Mouse (Mus musculus): Measurements from ENCODE around the gene Snx15. TPM values are rescaled to one million over a fixed set of nuclear protein-coding genes. Genes with fewer than 3 reads are reported as not detected.
A peak's percentile ranks its signal among the peaks of the same experiment; 100 is the strongest.

Snx15 gene
- polyA plus RNA-seq, 1 experiment from 2014 or later = 36.2 TPM

GRCm38 (mm10) chr19:6079983-6080480 lies 48.1 kb downstream of the Snx15 start, which contains the start of gene Tmem262:
Tmem262 (plus strand) TSS chr19:6080033.
- whole genome bisulfite sequencing = 93% methylated on average over 12 of the region's 12 CpGs
- Histone ChIP-seq H3K4me1 (ENCODE audit: insufficient read depth, low read length) (peaks cover 19% of the 10 kb centered on the region), H3K9ac (replicated peaks; ENCODE audit: low read length) (no peak within 1 kb of the TSS), H3K27ac (ENCODE audit: low read length) (no peak within 1 kb of the TSS), H3K36me3 (ENCODE audit: insufficient read depth, low read length) (peaks cover 20% of the 10 kb centered on the region), H3K9me3 (ENCODE audit: low read length) (no peaks in the 10 kb centered on the region), H3K4me2 (replicated peaks; ENCODE audit: low read depth, low read length) (no peak within 1 kb of the TSS), H3K27me3 (ENCODE audit: insufficient read depth, low read length) (no peaks in the 10 kb centered on the region), H3K4me3 (ENCODE audit: low read length) (no peak within 1 kb of the TSS)
- no peak for ATAC-seq (ENCODE audit: low FRiP score, low TSS enrichment)

- no peaks in the 10 kb centered on the region for H3K27me3 ChIP-seq (ENCODE audit: insufficient read depth, low read length)
- H3K9me3 ChIP-seq (ENCODE audit: low read length) = no peaks in the 10 kb centered on the region
- peak within 1 kb of the TSS; percentile 91 for H3K4me2 ChIP-seq (replicated peaks; ENCODE audit: low read depth, low read length)
- H3K9ac ChIP-seq (replicated peaks; ENCODE audit: low read length) = peak within 1 kb of the TSS; percentile 88
- peaks cover 8% of the 10 kb centered on the region for H3K4me1 ChIP-seq (ENCODE audit: insufficient read depth, low read length)
- WGBS = under 1% methylated on average over 33 of the region's 33 CpGs
- peaks cover 23% of the 10 kb centered on the region for H3K36me3 ChIP-seq (ENCODE audit: insufficient read depth, low read length)
- peak; percentile 90 for ATAC-seq (ENCODE audit: low FRiP score, low TSS enrichment)
- H3K4me3 ChIP-seq (ENCODE audit: low read length) = peak within 1 kb of the TSS; percentile 83
- H3K27ac ChIP-seq (ENCODE audit: low read length) = peak within 1 kb of the TSS; percentile 84
These were observed 51.3 kb downstream of the Snx15 start, which contains the start of gene Vps51 for GRCm38 (mm10) chr19:6076564-6077393. Vps51 (minus strand) TSS chr19:6077231.

GRCm38 (mm10) chr19:6073889-6074288 lies 54.2 kb downstream of the Snx15 start:
- ATAC-seq (ENCODE audit: low FRiP score, low TSS enrichment) = no peak
- Histone ChIP-seq H3K4me1 (ENCODE audit: insufficient read depth, low read length) (peaks cover 8% of the 10 kb centered on the region), H3K4me2 (replicated peaks; ENCODE audit: low read depth, low read length) (no peak overlapping the region), H3K27ac (ENCODE audit: low read length) (no peak overlapping the region), H3K9me3 (ENCODE audit: low read length) (no peaks in the 10 kb centered on the region), H3K27me3 (ENCODE audit: insufficient read depth, low read length) (no peaks in the 10 kb centered on the region), H3K9ac (replicated peaks; ENCODE audit: low read length) (no peak overlapping the region), H3K4me3 (ENCODE audit: low read length) (no peak overlapping the region), H3K36me3 (ENCODE audit: insufficient read depth, low read length) (peaks cover 37% of the 10 kb centered on the region)
- WGBS = 92% methylated on average over 5 of the region's 5 CpGs

- no peak overlapping the region for H3K9ac ChIP-seq (replicated peaks; ENCODE audit: low read length)
- no peaks in the 10 kb centered on the region for H3K9me3 ChIP-seq (ENCODE audit: low read length)
- H3K4me2 ChIP-seq (replicated peaks; ENCODE audit: low read depth, low read length) = no peak overlapping the region
- H3K36me3 ChIP-seq (ENCODE audit: insufficient read depth, low read length) = peaks cover 37% of the 10 kb centered on the region
- no peak for ATAC-seq (ENCODE audit: low FRiP score, low TSS enrichment)
- no peaks in the 10 kb centered on the region for H3K27me3 ChIP-seq (ENCODE audit: insufficient read depth, low read length)
- 92% methylated on average over 19 of the region's 19 CpGs for WGBS
- H3K4me1 ChIP-seq (ENCODE audit: insufficient read depth, low read length) = peaks cover 28% of the 10 kb centered on the region
- no peak overlapping the region for H3K27ac ChIP-seq (ENCODE audit: low read length)
- no peak overlapping the region for H3K4me3 ChIP-seq (ENCODE audit: low read length)
These were observed 56.8 kb downstream of the Snx15 start for GRCm38 (mm10) chr19:6071261-6071660.

- peaks cover 37% of the 10 kb centered on the region for H3K36me3 ChIP-seq (ENCODE audit: insufficient read depth, low read length)
- no peak overlapping the region for H3K27ac ChIP-seq (ENCODE audit: low read length)
- H3K4me3 ChIP-seq (ENCODE audit: low read length) = no peak overlapping the region
- WGBS = 91% methylated on average over 31 of the region's 31 CpGs
- H3K4me2 ChIP-seq (replicated peaks; ENCODE audit: low read depth, low read length) = no peak overlapping the region
- no peak for ATAC-seq (ENCODE audit: low FRiP score, low TSS enrichment)
- H3K4me1 ChIP-seq (ENCODE audit: insufficient read depth, low read length) = peaks cover 22% of the 10 kb centered on the region
- no peak overlapping the region for H3K9ac ChIP-seq (replicated peaks; ENCODE audit: low read length)
- H3K9me3 ChIP-seq (ENCODE audit: low read length) = no peaks in the 10 kb centered on the region
- H3K27me3 ChIP-seq (ENCODE audit: insufficient read depth, low read length) = no peaks in the 10 kb centered on the region
These were observed 57.4 kb downstream of the Snx15 start for GRCm38 (mm10) chr19:6070571-6071250.

GRCm38 (mm10) chr19:6069851-6070250 lies 58.3 kb downstream of the Snx15 start:
- H3K36me3 ChIP-seq (ENCODE audit: insufficient read depth, low read length) = peaks cover 33% of the 10 kb centered on the region
- no peak overlapping the region for H3K4me3 ChIP-seq (ENCODE audit: low read length)
- 94% methylated on average over 10 of the region's 10 CpGs for WGBS
- no peak for ATAC-seq (ENCODE audit: low FRiP score, low TSS enrichment)
- H3K9me3 ChIP-seq (ENCODE audit: low read length) = no peaks in the 10 kb centered on the region
- no peak overlapping the region for H3K27ac ChIP-seq (ENCODE audit: low read length)
- no peak overlapping the region for H3K4me2 ChIP-seq (replicated peaks; ENCODE audit: low read depth, low read length)
- no peaks in the 10 kb centered on the region for H3K27me3 ChIP-seq (ENCODE audit: insufficient read depth, low read length)
- no peak overlapping the region for H3K9ac ChIP-seq (replicated peaks; ENCODE audit: low read length)
- H3K4me1 ChIP-seq (ENCODE audit: insufficient read depth, low read length) = peaks cover 22% of the 10 kb centered on the region

Other genes with a start within 250 kb of the Snx15 start
- gene Tigd3, start 234.2 kb downstream of the Snx15 start, polyA plus RNA-seq (2015; fragmentation: Nextera tagmentation; extraction: Ambion mirVana) = 3.7 and 4.4 TPM in 2 replicates
- gene Dpf2, start 215.3 kb downstream of the Snx15 start, polyA plus RNA-seq (2015; fragmentation: Nextera tagmentation; extraction: Ambion mirVana) = 185 and 188 TPM in 2 replicates
- gene Cdc42ep2, start 203.5 kb downstream of the Snx15 start, polyA plus RNA-seq (2015; fragmentation: Nextera tagmentation; extraction: Ambion mirVana) = 16.5 and 17.3 TPM in 2 replicates
- 77.7 and 82.1 TPM in 2 replicates for gene Pola2, start 164.1 kb downstream of the Snx15 start, polyA plus RNA-seq (2015; fragmentation: Nextera tagmentation; extraction: Ambion mirVana)
- not detected in 2 replicates for gene Slc22a20, start 142.2 kb downstream of the Snx15 start, polyA plus RNA-seq (2015; fragmentation: Nextera tagmentation; extraction: Ambion mirVana)
- 11.1 and 11.9 TPM in 2 replicates for gene Capn1, start 112.4 kb downstream of the Snx15 start, polyA plus RNA-seq (2015; fragmentation: Nextera tagmentation; extraction: Ambion mirVana)
- 33.1 and 39.0 TPM in 2 replicates for gene Syvn1, start 81.7 kb downstream of the Snx15 start, polyA plus RNA-seq (2015; fragmentation: Nextera tagmentation; extraction: Ambion mirVana)
- gene Mrpl49, start 70.5 kb downstream of the Snx15 start, polyA plus RNA-seq (2015; fragmentation: Nextera tagmentation; extraction: Ambion mirVana) = 83.2 and 87.2 TPM in 2 replicates
- 644 and 690 TPM in 2 replicates for gene Fau, start 70.5 kb downstream of the Snx15 start, polyA plus RNA-seq (2015; fragmentation: Nextera tagmentation; extraction: Ambion mirVana)
- gene Znhit2, start 67.1 kb downstream of the Snx15 start, polyA plus RNA-seq (2015; fragmentation: Nextera tagmentation; extraction: Ambion mirVana) = 35.4 and 37.7 TPM in 2 replicates
- gene Tm7sf2, start 59.9 kb downstream of the Snx15 start, polyA plus RNA-seq (2015; fragmentation: Nextera tagmentation; extraction: Ambion mirVana) = 22.8 and 28.6 TPM in 2 replicates
- 85.7 and 90.6 TPM in 2 replicates for gene Vps51, start 51.1 kb downstream of the Snx15 start, polyA plus RNA-seq (2015; fragmentation: Nextera tagmentation; extraction: Ambion mirVana)
- gene Tmem262, start 48.3 kb downstream of the Snx15 start, polyA plus RNA-seq (2015; fragmentation: Nextera tagmentation; extraction: Ambion mirVana) = not detected in 2 replicates
- gene Gm28374, start 46.0 kb downstream of the Snx15 start, polyA plus RNA-seq (2015; fragmentation: Nextera tagmentation; extraction: Ambion mirVana) = 1.0 and 2.5 TPM in 2 replicates
- 77.1 and 78.9 TPM in 2 replicates for gene Zfpl1, start 43.3 kb downstream of the Snx15 start, polyA plus RNA-seq (2015; fragmentation: Nextera tagmentation; extraction: Ambion mirVana)
- 43.6 and 45.2 TPM in 2 replicates for gene Cdca5, start 43.3 kb downstream of the Snx15 start, polyA plus RNA-seq (2015; fragmentation: Nextera tagmentation; extraction: Ambion mirVana)
- 0.28 and 0.35 TPM in 2 replicates for gene AC131692.1, start 33.9 kb downstream of the Snx15 start, polyA plus RNA-seq (2015; fragmentation: Nextera tagmentation; extraction: Ambion mirVana)
- 0.40 and 0.47 TPM in 2 replicates for gene Naaladl1, start 22.5 kb downstream of the Snx15 start, polyA plus RNA-seq (2015; fragmentation: Nextera tagmentation; extraction: Ambion mirVana)
- 42.3 and 43.7 TPM in 2 replicates for gene Sac3d1, start 9.7 kb downstream of the Snx15 start, polyA plus RNA-seq (2015; fragmentation: Nextera tagmentation; extraction: Ambion mirVana)
- gene Batf2, start 12.7 kb upstream of the Snx15 start, polyA plus RNA-seq (2015; fragmentation: Nextera tagmentation; extraction: Ambion mirVana) = 0.47 and 0.84 TPM in 2 replicates
- gene Arl2, start 13.2 kb upstream of the Snx15 start, polyA plus RNA-seq (2015; fragmentation: Nextera tagmentation; extraction: Ambion mirVana) = 111 and 113 TPM in 2 replicates
- not detected in 2 replicates for gene Majin, start 56.1 kb upstream of the Snx15 start, polyA plus RNA-seq (2015; fragmentation: Nextera tagmentation; extraction: Ambion mirVana)
- 0.73 and 1.4 TPM in 2 replicates for gene Gpha2, start 98.1 kb upstream of the Snx15 start, polyA plus RNA-seq (2015; fragmentation: Nextera tagmentation; extraction: Ambion mirVana)
- 27.5 and 31.0 TPM in 2 replicates for gene Ppp2r5b, start 107.6 kb upstream of the Snx15 start, polyA plus RNA-seq (2015; fragmentation: Nextera tagmentation; extraction: Ambion mirVana)
- gene Atg2a, start 113.4 kb upstream of the Snx15 start, polyA plus RNA-seq (2015; fragmentation: Nextera tagmentation; extraction: Ambion mirVana) = 12.1 and 13.1 TPM in 2 replicates
- 84.2 and 89.5 TPM in 2 replicates for gene Ehd1, start 148.4 kb upstream of the Snx15 start, polyA plus RNA-seq (2015; fragmentation: Nextera tagmentation; extraction: Ambion mirVana)
- 0.80 and 1.5 TPM in 2 replicates for gene Cdc42bpg, start 178.2 kb upstream of the Snx15 start, polyA plus RNA-seq (2015; fragmentation: Nextera tagmentation; extraction: Ambion mirVana)
- 93.0 and 96.2 TPM in 2 replicates for gene Men1, start 206.7 kb upstream of the Snx15 start, polyA plus RNA-seq (2015; fragmentation: Nextera tagmentation; extraction: Ambion mirVana)
- gene Map4k2, start 212.8 kb upstream of the Snx15 start, polyA plus RNA-seq (2015; fragmentation: Nextera tagmentation; extraction: Ambion mirVana) = 25.9 and 28.7 TPM in 2 replicates
- 132 and 150 TPM in 2 replicates for gene Sf1, start 235.4 kb upstream of the Snx15 start, polyA plus RNA-seq (2015; fragmentation: Nextera tagmentation; extraction: Ambion mirVana)